Mouse (Mus musculus) urinary bladder, adult 18-20 months (tissue): ENCODE data around the gene Ino80e.

Experiments
- DNase-seq, 2 experiments: peaks; one replicate each; pipeline ENCODE4 v3.0.0; 2022; ENCODE audit warnings: low spot score in 2 of 2, mixed read lengths in 2 of 2

The Ino80e gene

GRCm38 (mm10) chr7:126815726-126816222, 46.4 kb downstream of the Ino80e start:
- no peak for DNase-seq

DNA sequence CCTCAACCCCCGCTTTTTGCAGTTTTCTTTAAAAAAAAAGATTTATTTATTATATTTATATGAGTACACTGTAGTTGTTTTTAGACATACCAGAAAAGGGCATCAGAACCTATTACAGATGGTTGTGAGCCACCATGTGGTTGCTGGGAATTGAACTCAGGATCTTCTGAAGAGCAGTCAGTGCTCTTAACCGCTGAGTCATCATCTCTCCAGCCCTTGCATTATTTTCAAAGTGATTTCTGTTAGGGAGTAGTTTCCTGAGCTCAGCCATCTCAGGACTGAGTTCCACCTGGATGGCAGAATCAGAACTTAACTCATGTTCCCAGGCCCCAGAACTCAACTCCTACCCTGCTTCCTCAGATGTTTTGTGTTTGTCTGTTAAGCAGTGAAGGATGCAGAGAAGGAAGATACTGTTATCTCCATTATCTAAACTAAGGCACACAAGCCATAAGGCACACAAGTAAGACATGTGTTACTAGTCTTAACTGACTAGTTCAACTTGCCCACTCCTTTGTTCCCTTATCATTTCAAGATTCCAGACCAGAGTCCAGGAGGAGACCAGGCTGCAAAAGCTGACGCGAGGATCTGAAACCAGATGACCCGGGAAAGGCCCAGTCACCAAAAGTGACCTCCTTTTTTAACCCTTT, 52.3 kb downstream of the Ino80e start:
- no peak for DNase-seq

DNA sequence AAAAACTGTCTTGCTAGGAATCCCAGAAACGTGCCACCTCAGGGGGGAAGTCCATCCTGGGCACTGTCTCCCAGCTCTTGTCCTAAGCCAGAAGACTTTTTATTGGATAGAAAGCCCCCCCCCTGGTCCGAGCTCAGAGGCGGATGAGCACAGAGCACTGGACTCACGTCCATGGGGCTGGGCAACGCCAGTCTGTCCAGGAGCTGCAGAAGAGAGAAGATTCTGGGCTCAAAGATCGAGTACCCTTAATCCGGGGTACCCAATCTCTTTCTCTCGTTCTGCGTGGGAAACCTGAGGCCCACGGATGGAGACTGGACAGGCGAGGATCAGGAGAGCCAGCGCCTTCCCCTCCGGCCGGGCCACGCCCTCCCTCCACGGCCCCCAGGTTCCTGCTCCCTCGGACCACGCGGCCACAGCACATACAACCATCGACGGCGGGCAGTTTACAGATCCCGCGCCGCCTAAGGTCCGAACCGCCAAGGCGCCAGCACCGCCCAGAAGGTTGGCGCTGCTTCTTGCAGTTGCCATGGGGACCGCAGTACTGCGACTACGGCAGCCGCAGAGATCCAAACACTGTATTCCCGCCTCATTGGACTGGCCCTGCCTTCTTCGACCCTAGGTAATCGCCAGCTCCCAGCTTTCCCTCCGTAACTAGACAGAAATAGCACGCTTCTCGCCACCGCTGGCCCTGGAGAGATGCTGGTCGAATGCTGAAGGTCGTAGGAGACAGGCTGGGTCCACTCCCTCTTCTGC, 53.3 kb downstream of the Ino80e start:
- peak; percentile 79 to 81 for DNase-seq

- no peak for DNase-seq
Measured at GRCm38 (mm10) chr7:126807405-126807804, 54.8 kb downstream of the Ino80e start.

- no peak for DNase-seq
Measured at GRCm38 (mm10) chr7:126806956-126807355, 55.2 kb downstream of the Ino80e start.

DNA sequence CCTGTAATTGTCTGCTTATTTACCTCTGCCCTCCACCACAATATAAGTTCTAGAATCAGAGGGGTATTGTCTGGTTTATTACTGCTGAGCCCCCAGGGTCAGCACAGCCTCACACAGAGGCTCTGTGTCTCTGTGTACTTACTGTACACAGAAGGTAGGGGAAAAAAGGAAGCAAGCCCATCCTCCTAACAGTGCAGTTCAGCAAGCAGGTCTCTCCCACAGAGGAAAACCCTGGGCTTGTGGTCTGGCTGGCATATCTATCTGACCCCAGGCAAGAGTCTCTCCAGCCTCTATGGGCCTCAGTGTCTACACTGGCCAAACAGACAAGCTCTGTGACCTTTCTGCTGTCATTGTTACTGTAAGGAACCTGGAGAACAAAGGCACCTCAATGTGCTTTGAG, 58.4 kb downstream of the Ino80e start:
- DNase-seq = no peak

- no peak for DNase-seq
Measured at GRCm38 (mm10) chr7:126803181-126803580, 59.0 kb downstream of the Ino80e start.

DNA sequence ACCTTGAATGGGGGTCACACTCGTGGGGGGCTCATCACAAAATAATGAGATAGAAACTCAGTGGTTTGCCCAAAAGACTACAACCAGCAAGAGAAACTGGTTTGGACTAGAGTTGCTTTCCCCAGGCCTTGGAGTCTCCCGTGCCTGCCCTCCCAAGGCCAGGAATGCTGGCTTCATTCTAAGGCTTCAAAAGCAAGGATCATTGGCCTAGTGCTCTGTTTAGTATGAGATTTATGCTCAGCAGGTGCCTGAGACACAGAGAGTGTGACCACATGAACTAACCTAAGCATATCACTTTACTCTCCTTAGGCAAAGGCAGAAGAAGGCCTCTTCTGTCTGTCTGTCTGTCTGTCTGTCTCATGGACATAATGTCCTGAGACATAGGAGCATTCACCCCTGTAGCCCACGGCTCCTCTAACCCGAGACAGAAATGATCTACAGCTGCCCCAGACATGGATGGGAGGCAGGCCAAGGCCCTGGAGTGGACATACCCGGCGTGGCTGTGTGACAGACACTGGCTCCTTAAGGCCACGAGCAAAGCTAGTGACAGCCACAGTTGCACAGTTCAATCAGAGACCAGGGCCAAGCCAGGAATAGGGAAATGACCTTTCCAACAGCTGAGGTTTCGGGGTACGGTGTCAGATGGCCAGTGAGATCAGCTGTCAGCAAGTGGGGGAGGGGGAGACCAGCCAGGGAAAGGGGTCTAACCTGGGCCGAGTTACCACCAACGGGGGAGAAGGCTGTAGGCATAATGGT, 59.9 kb downstream of the Ino80e start:
- DNase-seq = no peak

- no peak for DNase-seq
Measured at GRCm38 (mm10) chr7:126801057-126801422, 61.1 kb downstream of the Ino80e start.
